Mouse (Mus musculus) Patski (cell line): ENCODE measurements around the gene Npc1l1. TPM values are rescaled to one million over a fixed set of nuclear protein-coding genes. Genes with fewer than 3 reads are reported as not detected.
"Not testable (repeated sequence)": the region's sequence is repeated elsewhere in the genome, so short reads cannot be mapped to it uniquely, and the experiment has no call there.

Source experiments
- ATAC-seq: fragments of 100-300 bp; one replicate; pipeline ENCODE4 v1.8.0; 2021
- CTCF ChIA-PET: fragments of 350-600 bp; sonication (Branson Sonifier 250); formaldehyde crosslinking; loops from one replicate; lab custom pipeline; 2022; ENCODE audit warnings: inconsistent platforms; lab: Charles Lee
- POLR2A ChIA-PET: fragments of 350-600 bp; sonication (Branson Sonifier 250); formaldehyde crosslinking; loops from one replicate; lab custom pipeline; 2022; ENCODE audit warnings: antibody characterized with exemption, inconsistent platforms; lab: Charles Lee
- DNase-seq: peaks from one replicate; pipeline ENCODE4 v3.0.0-alpha.2; 2011; ENCODE audit warnings: low read depth, low spot score
- H3K27me3 ChIP-seq: fragments of 371-371 bp; one replicate; pipeline ENCODE4 v1.5.1; 2021
- CTCF ChIP-seq: fragments of 100-300 bp; IDR thresholded peaks from one replicate; pipeline ENCODE4 v1.5.1; 2021
- in situ Hi-C: fragments of 300-500 bp; cut with MboI; formaldehyde crosslinking; loops from 3 replicates; pipeline ENCODE4 v1.11.1; 2018; ENCODE audit warnings: low pct_unique_long_range_greater_than_20kb, mixed read lengths
- polyA plus RNA-seq: library from polyadenylated mRNA; unstranded; gene quantifications from one replicate; pipeline ENCODE4 v1.2.3, GENCODE M21; 2021

Npc1l1 gene
- polyA plus RNA-seq, 1 experiment from 2014 or later: 0.24 TPM

DNA sequence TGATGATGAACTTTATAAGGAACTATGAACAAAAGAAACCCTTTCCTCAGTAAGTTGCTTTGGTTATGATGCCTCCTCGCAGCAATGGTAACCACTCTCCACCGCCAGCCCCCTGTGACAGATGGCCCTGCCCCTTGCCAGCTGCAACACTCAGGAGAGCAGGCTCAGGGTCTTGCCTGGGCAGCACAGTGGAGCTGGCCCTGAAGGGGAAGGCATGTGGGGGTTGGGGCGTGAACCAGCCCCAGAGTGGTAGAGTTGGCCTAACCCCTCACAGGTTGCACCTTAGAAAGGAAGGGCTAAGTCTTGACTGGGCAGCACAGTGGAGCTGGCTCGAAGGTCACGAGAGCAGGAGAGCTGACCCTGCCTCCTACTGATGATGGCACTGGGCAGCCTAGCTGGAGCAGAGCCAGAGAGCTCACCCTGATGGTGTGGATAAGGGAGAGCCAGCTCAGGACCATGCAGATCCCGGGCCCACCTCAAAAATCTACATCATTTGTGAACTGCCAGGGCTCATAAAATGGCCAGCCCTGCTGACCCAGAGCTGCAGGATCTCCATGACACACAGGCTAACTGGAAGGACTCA, 26.6 kb upstream of the Npc1l1 start:
- in situ Hi-C loops: no loop called here
- POLR2A ChIA-PET: interaction anchor here (0.6 kb wide), 1 partner anchor 26 kb away, joined by 4 read pairs; no protein-coding TSS in a partner anchor
- TF ChIP-seq CTCF: no peak
- no peak for DNase-seq
- CTCF ChIA-PET: no interaction called here
- no peaks in the 10 kb centered on the region for H3K27me3 ChIP-seq
- no peak for ATAC-seq

DNA sequence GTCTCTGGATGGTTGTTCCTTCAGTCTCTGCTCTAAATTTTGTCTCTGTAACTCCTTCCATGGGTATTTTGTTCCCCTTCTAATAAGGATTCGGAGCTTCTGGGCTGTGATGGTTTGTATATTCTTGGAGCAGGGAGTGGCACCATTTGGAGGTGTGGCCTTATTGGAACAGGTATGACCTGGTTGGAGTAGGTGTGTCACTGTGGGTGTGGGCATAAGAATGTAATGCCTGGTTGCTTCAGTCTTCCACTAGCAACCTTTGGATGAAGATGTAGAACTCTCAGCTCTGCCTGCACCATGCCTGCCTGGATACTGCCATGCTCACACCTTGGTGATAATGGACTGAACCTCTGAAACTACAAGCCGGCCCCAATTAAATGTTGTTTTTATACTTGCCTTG, 24.7 kb upstream of the Npc1l1 start:
- in situ Hi-C loops, H3K27me3 ChIP-seq, DNase-seq, POLR2A ChIA-PET, ATAC-seq: not testable (repeated sequence)
- CTCF ChIA-PET: interaction anchor here (1.4 kb wide), 1 partner anchor 28 kb away, joined by 3 read pairs; no protein-coding TSS in a partner anchor

DNA sequence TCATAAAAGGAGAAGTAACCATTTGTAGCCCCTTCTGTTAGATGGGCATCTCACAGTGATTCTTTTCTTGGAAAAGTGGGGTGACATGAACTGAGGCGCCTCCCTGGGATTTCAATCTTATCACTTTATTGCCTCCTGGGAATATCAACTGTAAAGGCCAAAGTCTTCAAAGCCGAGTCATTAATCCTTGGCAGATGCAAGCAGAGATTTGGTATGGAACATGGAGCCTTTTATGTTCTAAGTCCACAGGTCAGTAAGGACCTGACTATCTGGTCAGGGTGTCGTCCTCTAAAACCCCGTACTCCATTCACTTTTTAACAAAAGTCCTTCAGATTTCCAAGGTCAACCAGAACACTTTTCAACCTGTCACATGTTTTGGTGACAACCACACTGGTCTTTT, 22.9 kb upstream of the Npc1l1 start:
- ChIA-PET POLR2A (no interaction called here), CTCF (no interaction called here)
- no peak for TF ChIP-seq CTCF
- DNase-seq (no peak), ATAC-seq (no peak)
- H3K27me3 ChIP-seq: no peaks in the 10 kb centered on the region
- in situ Hi-C loops: no loop called here

DNA sequence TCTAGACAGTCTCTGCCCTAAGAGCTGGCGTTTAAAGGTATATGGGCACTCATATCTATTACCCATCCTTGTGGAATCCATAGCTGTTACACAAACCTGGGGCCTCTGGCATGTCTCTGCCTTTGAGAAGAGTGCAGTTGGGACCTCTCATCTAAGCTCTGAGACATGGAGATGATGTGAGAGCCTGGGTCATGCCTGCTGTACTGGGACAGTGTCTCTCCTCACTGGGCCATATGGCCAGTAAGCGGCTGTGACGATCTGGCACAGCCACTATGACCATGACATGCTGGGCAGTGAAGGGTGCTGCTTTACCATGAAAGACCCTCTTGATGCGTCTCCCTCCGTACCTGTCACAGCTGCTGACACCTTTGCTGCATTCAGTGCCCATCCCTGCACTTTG, 22.3 kb upstream of the Npc1l1 start:
- TF ChIP-seq CTCF: no peak
- in situ Hi-C loops: no loop called here
- H3K27me3 ChIP-seq: no peaks in the 10 kb centered on the region
- DNase-seq: no peak
- POLR2A ChIA-PET: no interaction called here
- no peak for ATAC-seq
- CTCF ChIA-PET: no interaction called here

DNA sequence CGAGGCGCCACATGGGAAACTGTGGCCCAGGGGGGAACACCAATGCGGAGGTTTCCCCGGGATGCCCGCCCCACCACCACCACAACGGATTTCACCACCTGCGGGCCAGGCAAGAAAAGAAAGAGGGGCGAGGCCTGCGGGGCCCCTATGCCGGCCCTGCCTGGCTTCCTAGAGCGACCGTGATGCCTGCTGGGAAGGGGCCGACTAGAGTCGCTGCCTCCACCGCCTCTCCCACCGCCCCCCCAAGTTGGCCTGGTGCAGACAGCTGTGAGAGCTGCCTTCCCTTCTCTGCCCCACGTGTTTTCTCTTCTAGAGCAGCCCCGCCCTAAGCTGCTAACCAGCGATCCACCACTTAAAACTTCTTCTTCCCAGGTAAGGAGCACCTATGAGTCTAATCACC, 14.8 kb upstream of the Npc1l1 start:
- TF ChIP-seq CTCF: no peak
- POLR2A ChIA-PET: no interaction called here
- in situ Hi-C loops: no loop called here
- DNase-seq (no peak), ATAC-seq (no peak)
- CTCF ChIA-PET: no interaction called here
- no peaks in the 10 kb centered on the region for H3K27me3 ChIP-seq

DNA sequence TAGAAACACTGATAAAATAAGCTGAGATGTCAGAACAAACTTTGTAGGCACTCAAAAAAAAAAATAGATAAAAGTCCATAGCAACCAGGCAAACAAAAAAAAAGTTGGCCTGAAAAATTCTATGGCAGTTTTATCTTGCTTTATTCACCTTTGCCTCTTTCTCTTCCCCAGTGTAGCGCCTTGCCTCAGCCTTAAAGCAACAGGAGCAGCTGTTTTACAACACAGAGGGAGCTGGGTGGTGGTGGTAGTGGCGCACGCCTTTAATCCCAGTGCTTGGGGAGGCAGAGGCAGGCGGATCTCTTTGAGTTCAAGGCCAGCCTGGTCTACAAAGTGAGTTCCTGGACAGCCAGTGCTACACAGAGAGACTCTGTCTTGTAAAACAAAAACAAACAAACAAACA, 3.1 kb upstream of the Npc1l1 start:
- ChIA-PET CTCF (no interaction called here), POLR2A (interaction anchor here (0.7 kb wide), 1 partner anchor 1122 kb away, joined by 5 read pairs; no protein-coding TSS in a partner anchor)
- DNase-seq (no peak), ATAC-seq (no peak)
- peaks cover 17% of the 10 kb centered on the region for H3K27me3 ChIP-seq
- no peak for TF ChIP-seq CTCF
- in situ Hi-C loops: no loop called here

DNA sequence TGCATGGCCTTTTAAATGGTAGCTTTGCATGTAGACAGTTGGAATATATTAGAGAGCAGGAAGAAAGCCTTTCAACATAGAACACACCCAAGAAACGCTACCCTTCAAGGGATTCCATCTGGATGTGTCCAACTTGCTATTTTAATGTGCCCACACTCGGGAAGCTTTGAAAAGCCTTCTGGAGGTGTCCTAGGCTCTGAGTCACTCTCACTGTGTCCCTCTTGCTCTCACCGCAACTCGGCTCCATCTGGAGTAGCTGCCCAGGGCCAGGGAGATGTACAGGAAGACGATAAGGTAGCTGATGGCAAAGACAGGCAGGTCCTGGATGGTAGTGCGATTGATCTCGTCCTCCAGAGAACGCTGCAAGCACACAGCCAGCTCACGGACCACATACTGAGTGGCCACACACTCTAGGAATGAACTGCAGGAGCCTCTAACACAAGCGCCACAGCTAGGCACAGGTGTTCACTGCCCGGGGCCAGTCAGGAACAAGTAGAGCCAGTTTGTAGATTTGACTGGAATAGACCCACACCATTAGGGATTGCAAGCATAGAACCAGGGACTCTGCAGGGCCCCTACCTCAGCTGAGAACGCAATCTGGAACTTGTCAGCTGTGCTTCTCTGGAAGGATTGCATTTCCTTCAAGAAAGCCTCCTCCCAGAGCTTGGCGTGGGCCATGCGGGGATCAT, 5.3 kb downstream of the Npc1l1 start:
- POLR2A ChIA-PET: interaction anchor here (1.3 kb wide), 1 partner anchor 16 kb away, joined by 4 read pairs; no protein-coding TSS in a partner anchor
- TF ChIP-seq CTCF: no peak
- in situ Hi-C loops: no loop called here
- DNase-seq (no peak), ATAC-seq (no peak)
- H3K27me3 ChIP-seq: peaks cover 45% of the 10 kb centered on the region
- CTCF ChIA-PET: no interaction called here

DNA sequence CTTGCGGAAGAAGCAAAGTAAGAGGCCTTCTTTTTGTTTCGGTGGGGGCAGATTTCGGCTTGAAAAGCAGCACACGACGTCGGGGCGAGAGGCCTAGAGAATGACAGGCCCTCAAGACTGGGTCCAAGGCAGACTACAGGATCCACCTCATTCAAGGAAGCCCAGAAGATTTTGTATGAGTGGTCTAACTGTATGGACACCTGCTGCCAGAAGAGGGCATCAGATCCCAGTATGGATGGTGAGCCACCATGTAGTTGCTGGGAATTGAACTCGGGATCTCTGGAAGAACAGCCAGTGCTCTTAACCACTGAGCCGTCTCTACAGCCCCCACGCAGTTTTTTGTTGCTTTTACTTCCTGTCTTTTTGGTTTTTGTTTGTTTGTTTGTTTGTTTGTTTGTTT, 7.8 kb downstream of the Npc1l1 start:
- DNase-seq: no peak
- ATAC-seq: no peak
- in situ Hi-C loops: no loop called here
- H3K27me3 ChIP-seq: peaks cover 34% of the 10 kb centered on the region
- POLR2A ChIA-PET: no interaction called here
- CTCF ChIA-PET: no interaction called here
- no peak for TF ChIP-seq CTCF

DNA sequence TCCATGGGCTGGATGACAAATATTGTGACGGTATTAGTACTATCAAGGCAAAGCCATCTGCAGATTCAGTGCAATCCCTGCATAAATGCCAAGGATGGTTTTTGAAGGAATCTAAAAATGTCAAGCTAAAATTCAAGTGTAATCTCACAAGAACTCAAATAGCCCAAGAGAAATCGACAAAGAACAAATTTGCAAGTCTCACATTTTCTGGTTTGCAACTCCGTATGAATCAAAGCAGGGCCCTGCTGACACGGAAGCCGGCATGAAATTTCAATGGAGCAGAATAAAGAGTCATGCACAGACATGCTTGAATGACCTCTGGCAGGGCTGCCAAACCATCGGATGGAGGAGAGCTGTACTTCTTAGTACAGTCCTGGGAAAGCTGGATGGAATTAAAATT, 10.0 kb downstream of the Npc1l1 start:
- in situ Hi-C loops: no loop called here
- CTCF ChIA-PET: no interaction called here
- H3K27me3 ChIP-seq: peaks cover 20% of the 10 kb centered on the region
- ATAC-seq: peak; percentile 37
- no peak for TF ChIP-seq CTCF
- POLR2A ChIA-PET: no interaction called here
- DNase-seq: no peak

DNA sequence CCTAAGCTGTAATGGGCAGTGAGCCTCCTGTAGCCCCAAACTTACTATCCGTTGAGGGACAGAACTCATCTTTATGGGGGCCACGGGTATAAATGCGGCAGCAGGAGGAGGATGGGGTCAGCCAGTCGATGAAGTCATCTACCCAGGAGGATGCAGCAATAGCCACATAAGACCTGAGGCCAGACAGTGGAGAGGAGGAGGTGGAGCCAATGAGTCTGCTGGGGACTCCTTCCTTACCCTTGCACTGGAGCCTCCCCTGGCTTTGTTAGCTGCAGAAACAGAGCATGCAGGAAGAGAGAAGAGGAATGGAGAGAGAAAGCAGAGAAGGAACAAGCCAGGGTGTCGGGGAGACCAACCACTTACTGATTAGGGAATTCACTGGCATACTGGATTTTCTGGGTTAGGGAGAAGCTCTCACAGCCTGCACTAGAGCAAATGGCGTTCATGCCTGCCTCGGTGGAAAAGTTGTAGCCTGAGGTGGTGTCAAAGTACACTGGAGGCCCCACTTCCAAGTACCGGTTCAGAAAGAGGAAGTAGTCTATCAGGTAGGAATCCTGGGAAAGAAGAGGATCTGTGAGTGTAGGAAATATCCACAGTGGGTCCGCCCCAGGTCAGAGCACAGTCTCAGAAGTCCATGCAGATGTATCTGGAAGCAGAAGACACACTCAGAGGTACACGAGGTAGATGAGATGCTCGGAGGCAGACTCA, 11.6 kb downstream of the Npc1l1 start:
- ATAC-seq: no peak
- CTCF ChIA-PET: no interaction called here
- TF ChIP-seq CTCF: no peak
- no peak for DNase-seq
- POLR2A ChIA-PET: no interaction called here
- in situ Hi-C loops: no loop called here
- peaks cover 12% of the 10 kb centered on the region for H3K27me3 ChIP-seq

DNA sequence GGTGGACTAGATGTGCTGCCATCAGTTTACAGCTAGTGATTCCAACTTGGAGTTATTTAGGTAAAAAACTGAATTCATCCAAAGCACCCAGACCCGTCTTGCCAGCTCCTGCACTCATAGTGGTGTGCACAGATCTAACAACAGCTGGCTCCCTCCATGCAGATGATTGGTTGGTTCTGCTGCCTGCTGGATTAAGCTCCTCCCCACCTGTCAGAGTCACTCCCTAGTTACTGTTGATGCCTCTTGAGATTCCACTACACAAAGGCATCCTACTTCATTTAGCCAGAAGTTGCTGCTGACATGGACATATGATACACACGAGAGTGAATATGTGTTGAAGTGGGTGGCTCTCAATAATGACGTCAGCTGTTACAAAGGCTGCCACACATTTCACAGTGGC, 13.1 kb downstream of the Npc1l1 start:
- no peak for DNase-seq
- TF ChIP-seq CTCF: no peak
- ATAC-seq: no peak
- ChIA-PET POLR2A (no interaction called here), CTCF (no interaction called here)
- in situ Hi-C loops: no loop called here
- peaks cover 14% of the 10 kb centered on the region for H3K27me3 ChIP-seq
